Mouse (Mus musculus): ENCODE data around the gene Fam83f.

Gene Fam83f

DNA sequence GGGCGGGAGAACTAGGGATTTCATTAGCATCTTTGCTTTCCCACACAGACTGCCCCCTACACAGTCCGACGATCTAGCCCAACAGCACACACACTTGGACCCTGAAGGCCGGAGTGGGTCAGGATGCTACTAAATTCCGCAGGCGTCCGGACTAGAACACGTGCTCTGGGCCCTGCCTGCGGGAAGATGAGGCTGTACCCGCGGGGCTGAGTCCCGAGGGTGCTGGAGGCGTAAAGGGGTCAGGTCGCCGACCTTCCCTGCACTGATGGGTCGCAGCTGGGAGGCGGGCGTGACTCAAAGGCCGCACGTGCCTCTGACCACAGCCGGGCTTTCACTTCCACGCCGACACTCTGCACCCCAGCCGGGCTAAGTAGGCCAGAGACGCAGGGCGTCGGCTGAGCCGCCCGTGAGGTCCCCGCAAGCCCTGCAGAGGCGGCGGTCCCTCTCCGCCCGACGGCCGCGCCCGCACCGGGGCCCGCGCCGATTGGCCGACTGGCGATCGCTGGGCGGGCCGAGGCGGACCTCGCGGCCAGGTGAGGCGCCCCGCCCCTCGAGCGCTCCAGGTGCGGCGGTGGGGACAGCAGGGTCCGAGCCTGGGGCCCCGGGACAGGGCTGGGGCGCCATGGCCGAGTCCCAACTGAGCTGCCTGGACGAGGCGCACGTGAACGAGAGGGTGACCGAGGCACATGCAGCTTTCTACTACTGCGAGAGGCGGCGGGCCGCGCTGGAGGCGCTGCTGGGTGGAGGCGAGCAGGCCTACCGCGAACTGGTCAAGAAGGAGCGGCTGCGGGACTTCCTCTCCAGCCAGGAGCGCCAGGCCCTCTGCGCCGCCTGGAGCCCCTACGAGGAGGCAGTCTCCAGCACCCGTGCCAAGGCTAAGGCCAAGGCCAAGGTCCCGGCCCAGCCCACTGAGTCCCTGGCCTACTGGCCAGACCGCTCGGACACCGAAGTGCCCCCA lies at the start of gene Fam83f:
Gene Fam83f, plus strand, starts transcription at position 553 of the 958 bp plus-strand sequence.
- peak; percentile 56 for DNase-seq (ENCODE audit: extremely low spot score, low spot score)

DNA sequence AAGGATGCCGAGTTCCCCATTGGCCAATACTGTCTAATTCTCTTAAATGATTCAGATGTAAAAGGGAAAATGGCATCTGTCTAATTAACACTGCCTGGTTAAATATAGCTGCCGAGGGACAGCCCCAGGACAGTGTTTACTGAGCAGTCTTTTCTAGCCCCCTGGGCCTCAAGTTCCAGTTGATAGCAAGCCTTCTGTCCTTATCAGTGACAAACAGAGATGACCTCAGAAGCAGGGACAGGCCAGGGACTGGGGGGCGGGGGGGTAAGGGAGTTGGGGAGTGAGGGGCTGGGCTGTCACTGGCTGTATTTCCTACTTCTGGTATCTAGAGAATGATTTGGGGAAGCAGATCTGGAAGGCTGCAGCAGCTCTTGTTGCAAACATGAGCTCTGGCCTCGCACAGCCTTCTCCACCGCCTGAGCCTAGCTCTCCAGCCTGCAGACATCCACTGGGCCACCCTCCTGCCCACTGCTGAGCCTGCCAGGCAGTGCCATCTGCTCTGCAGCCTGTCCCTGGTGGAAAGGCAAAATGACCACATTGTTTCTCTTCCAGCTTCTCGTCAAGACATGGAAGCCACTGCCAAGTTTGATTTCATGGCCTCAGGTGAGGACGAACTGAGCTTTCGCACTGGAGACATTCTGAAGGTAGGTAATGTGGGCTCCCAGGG lies 48.3 kb upstream of the Fam83f start:
- DNase-seq (ENCODE audit: extremely low spot score, low spot score), result no peak

GRCm38 (mm10) chr15:80626472-80626871 lies 45.2 kb upstream of the Fam83f start:
- no peak for DNase-seq (ENCODE audit: extremely low spot score, low spot score)

- DNase-seq (ENCODE audit: extremely low spot score, low spot score), result no peak
Measured at GRCm38 (mm10) chr15:80630147-80630546, 41.5 kb upstream of the Fam83f start.

DNA sequence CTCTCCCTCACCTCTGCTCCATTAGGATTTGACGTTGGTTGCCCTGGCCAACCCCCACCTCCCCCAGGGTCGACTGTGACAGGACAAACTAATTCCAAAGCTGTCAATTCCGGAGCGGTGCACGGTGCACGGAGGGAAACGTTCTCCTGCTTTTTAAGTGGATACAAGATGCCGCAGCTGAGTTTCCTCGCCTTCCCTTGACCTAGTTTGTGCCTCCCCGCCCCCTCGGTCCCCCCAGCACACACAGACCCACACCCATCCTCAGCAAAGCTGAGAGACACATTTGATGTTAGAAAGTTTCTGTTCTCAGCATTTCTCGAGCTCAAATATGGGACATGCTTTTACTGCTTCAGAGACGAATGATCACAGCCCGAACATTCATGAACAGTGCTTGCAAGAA lies 40.9 kb upstream of the Fam83f start:
- DNase-seq (ENCODE audit: extremely low spot score, low spot score), result no peak

- DNase-seq (ENCODE audit: extremely low spot score, low spot score), result no peak
Measured at GRCm38 (mm10) chr15:80631311-80631710, 40.3 kb upstream of the Fam83f start.

GRCm38 (mm10) chr15:80632280-80632893 lies 39.3 kb upstream of the Fam83f start:
- no peak for DNase-seq (ENCODE audit: extremely low spot score, low spot score)

- no peak for DNase-seq (ENCODE audit: extremely low spot score, low spot score)
Measured at GRCm38 (mm10) chr15:80634391-80635193, 37.1 kb upstream of the Fam83f start.

DNA sequence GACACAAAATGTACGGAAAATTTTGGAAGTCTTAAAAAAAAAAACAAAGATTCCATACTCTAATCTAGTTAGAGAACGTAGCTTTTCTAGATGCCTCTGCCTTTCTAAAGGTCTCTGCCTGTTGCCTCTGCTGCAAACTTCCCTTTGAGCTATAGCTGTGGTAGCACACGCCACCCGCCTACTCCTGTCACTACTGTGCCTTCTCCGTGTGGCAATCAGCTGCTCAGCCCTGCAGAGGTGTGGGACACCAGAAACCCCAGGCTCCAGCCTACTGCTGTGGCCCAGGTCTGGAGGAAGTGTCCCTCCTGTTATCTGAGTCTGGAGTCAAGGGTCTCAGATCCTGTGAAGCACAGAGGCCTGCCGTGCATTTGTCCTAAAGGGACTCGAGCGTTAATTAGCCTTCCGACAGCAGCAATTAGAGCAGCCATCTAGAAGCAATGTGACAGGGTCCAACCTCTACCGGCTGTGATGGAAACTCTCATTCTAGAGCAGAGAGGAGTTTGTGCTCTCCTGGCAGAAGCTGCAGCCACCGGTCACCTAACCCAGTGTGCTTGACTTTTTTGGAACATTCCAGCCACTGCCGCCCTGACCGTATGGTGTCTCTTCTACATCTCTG lies 34.8 kb upstream of the Fam83f start:
- DNase-seq (ENCODE audit: extremely low spot score, low spot score), result no peak

DNA sequence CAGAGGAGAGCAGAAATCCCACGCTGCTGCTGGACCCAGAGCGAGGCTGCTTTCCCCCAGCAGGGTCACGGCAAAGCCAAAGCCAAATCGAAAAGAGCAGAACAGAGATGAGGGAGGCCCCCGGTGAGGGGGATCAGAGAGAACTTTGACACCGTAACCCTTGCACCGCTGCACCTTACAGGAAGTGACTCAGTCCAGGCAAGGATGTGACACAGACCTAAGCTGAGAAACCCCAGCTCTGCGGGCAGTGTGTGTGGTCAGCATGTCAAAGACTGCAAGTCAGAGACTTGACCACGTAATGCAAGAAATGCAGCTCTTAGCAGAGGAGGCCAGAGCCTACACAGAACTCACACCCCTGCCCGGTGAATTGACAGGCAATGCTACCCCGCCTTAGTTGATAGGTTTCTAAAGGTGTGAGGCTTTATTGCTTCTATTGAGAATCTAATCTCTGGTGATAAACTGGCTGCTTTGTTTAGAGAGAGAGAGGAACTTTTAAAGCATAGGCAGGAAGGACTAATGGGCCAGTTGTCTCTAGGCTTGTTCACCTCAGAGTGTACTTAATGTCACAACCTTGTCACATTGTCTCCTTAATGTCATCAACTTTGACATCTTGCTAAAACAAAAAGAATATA lies 32.5 kb upstream of the Fam83f start:
- DNase-seq (ENCODE audit: extremely low spot score, low spot score), result no peak

GRCm38 (mm10) chr15:80639874-80640273 lies 31.8 kb upstream of the Fam83f start:
- no peak for DNase-seq (ENCODE audit: extremely low spot score, low spot score)

GRCm38 (mm10) chr15:80641702-80642435 lies 29.8 kb upstream of the Fam83f start:
- no peak for DNase-seq (ENCODE audit: extremely low spot score, low spot score)

DNA sequence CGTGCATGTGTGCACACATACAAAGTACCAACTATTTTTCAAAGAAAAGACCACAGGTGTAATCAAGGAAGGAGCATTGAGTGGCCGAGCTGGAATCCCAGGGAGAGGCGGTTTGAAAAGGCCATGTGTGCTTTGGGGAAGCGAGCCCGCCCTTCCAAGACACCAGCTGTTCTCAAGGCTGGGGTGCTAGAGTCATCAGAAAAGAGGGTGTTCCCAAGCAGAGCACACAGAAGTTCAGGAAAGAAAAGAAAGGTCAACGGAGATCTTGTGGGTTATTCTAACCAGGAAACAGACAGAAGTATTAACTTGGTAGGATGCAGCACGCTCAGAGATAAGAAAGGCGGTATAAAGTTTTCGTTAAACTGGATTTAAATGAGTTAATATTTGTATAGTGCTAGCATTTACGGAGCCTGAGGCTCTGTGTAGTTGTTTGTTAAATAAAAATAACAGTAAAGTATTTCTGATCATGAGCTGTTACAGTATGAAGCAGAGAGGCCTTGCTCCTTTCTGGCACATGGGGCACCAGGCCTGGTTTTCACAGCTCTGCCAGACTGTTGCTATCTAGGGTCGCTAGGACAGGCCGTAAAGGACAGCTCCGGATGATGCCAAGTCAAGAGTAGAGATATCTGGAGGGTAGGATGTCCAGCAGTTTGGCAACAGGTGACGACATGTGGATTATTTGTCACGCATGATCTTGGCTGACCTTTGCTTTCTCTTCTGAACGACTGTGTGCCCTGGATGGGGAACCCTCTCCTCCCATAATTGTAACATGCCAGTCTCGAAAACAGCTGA lies 26.4 kb upstream of the Fam83f start:
- DNase-seq (ENCODE audit: extremely low spot score, low spot score), result no peak

- no peak for DNase-seq (ENCODE audit: extremely low spot score, low spot score)
Measured at GRCm38 (mm10) chr15:80648977-80649606, 22.6 kb upstream of the Fam83f start.

- DNase-seq (ENCODE audit: extremely low spot score, low spot score), result no peak
Measured at GRCm38 (mm10) chr15:80650412-80650811, 21.2 kb upstream of the Fam83f start.

GRCm38 (mm10) chr15:80653865-80654264 lies 17.8 kb upstream of the Fam83f start:
- DNase-seq (ENCODE audit: extremely low spot score, low spot score), result no peak

DNA sequence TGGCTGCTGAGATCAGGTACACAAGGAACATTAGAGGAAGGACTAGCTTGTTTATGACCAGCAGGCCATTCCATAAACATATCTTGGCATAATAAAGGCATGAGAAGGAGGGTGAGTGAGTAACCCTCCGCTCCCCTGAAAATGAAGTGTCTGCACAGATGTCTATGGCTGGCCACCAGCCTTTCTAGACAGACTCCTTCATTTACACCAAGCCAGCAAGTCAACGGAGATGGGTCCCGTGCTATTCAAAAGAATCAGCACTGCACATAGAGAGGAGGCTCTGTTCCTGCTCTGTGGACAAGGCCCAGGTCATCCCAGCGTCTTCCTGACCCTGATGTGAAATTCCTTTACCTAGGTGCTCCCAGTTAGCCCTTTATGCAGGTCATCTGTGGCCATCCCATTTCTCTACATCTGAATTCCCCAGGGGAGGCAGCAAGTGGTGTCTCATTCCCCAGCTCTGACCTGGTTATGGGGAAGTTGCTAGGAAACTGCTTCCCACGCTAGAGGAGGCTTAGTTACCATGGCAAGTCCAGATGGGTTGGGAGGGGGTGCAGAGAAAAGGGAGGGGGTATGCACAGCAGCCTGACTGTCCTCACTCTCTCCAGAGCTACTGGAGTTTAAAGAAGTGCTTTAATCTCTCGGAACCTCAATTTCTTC lies 12.7 kb upstream of the Fam83f start:
- DNase-seq (ENCODE audit: extremely low spot score, low spot score), result no peak

DNA sequence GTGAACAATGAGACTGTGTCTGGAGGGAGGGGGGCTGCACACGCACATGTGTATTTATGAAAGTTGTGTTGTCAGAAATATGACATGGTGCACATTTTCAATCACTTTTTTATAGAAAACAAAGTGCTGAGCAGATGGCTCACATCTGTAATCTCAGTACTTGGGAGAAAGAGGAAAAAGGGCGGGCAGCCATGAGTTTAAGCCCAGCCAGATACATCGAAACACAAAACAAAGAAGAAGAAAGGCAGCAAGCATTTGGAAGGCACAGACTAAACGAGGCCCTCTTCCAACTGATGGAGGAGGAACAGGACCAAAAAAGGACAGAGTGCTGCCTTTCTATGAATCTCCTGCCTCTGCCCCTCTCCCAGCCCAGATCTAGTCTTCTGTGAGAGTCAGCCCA lies 10.7 kb upstream of the Fam83f start:
- DNase-seq (ENCODE audit: extremely low spot score, low spot score), result no peak
